Mouse (Mus musculus) right cerebral cortex, adult 2 months (tissue): ENCODE results near the gene Enho.
A peak's percentile ranks its signal among the peaks of the same experiment; 100 is the strongest.

Experiments
- DNase-seq, 2 experiments: peaks; one replicate each; pipeline ENCODE4 v3.0.0; 2021 to 2022; ENCODE audit warnings: low spot score in 2 of 2

Enho gene

GRCm38 (mm10) chr4:41631390-41631789 lies 8.7 kb downstream of the Enho start:
- DNase-seq: peak; percentile 39 to 47

DNA sequence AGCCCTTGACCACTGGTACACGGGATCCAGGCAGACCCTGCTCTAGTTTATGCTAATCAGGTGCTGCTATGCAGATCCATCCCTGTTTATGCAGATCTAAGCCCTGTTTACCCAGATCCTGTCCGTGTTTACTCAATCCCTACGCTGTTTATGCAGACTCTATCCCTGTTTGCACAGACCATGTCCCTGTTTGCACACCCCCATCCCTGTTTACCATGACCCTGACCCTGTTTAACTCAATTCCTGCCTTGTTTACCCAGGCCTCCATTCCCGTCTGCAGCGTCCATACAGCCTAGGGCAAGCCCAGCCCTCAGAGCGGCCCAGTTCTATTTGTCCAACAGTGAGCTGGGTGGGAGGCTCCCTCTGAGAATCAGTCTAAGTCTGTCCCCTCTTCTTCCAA lies 9.9 kb downstream of the Enho start:
- DNase-seq: no peak

- DNase-seq: no peak
These were observed 11.8 kb downstream of the Enho start for GRCm38 (mm10) chr4:41628202-41628927.

DNA sequence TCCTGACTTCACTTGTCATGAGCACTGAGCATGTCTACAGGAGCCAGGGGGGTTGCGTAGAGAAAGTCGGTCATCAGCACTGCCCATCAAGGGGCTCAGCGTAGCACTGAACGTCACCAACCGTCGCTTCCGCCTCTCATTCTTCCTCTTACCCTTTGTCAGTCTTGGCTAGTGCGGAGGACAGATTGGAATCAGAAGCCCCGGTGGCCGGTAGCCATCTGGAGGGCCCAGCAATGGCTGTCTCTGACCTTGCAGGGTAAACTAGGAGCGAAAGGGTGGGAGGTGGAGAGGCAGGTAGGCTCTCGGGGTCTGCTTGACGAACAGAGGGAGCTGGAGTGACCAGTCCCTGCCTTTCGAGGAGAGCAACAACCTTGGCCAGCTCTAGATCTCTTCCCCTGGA lies 18.1 kb downstream of the Enho start:
- no peak for DNase-seq

DNA sequence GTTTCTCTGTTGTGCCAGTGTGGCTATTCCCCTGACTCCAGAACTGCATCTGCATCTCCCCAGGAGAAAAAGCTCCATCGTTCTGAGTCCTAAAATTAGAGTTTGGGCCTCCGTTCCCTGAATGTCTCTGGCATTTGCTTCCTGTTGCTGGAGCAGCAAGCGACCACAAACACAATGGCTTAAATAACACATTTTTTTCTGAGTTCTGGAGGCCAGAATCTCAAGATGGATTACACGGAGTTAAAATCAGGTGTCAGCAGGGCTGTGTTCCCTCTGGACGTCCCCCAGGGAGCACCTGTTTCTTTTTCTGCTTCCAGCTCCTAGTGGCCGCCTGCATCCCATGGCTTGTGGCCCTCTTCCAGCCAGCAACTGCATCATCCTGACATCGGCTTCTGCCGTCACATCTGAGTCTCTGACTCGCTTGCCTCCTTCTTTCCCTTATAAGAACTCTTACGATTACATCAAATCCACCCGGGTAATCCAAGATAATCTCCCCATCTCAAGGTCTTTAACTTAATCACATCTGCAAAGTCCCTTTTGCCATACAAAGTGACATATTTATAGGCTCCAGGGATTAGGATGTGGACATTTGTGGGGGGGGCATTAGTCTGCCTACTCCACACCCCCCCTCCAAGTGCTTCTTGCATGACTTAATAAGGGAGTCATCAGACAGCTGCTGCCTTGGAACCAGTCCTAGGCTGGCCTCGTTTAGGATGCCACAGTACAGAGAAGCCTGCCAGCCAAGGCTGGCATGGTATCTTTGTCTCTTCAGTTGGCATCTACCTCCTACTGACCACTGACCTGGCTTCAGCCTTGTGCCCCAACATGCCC lies 21.0 kb downstream of the Enho start:
- DNase-seq: no peak

- peak; percentile 54 to 71 for DNase-seq
These were observed 24.2 kb downstream of the Enho start for GRCm38 (mm10) chr4:41615661-41616599.

GRCm38 (mm10) chr4:41614156-41614555 lies 26.0 kb downstream of the Enho start:
- DNase-seq: peak; percentile 91 to 92

GRCm38 (mm10) chr4:41612166-41612565 lies 28.0 kb downstream of the Enho start:
- no peak for DNase-seq

DNA sequence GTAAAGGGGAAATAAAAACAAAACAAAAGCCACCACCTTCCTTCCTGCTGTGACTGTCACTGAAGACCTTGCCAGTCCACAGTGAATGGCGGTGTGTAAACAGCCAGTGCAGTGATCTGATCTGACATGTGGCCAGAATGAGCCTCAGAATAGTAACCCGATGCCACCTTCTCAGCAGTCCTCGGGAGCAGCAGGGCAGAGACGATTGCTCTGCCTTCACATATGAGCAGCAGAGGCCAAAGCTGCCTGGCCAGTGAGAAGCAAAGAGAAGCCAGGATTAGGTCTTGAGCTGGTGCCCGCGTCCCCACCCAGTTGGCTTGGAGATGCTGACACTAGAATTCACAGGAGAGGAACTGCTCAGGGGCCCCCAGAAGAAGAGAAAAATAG lies 29.5 kb downstream of the Enho start:
- no peak for DNase-seq

GRCm38 (mm10) chr4:41609681-41610593 lies 30.2 kb downstream of the Enho start:
- no peak for DNase-seq

DNA sequence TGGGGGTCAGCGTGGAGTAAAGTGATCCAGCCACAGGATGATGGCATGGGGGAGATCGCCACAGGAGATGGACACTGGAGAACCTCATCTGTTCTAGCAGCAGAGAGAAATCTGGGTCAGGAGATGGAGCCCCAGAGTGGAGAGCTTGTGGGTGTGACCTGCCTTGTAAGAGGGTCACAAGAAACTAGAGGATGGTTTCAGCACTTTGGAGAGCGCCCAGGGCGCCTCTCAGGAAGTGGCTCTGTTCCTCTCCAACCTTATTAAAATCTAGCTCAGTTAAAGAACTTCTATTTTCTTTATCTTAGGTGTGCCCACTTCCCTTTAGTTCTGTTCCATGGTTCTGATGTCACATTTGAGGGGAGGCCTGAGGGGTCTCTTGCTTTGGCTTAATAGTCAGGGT lies 33.3 kb downstream of the Enho start:
- DNase-seq: no peak

DNA sequence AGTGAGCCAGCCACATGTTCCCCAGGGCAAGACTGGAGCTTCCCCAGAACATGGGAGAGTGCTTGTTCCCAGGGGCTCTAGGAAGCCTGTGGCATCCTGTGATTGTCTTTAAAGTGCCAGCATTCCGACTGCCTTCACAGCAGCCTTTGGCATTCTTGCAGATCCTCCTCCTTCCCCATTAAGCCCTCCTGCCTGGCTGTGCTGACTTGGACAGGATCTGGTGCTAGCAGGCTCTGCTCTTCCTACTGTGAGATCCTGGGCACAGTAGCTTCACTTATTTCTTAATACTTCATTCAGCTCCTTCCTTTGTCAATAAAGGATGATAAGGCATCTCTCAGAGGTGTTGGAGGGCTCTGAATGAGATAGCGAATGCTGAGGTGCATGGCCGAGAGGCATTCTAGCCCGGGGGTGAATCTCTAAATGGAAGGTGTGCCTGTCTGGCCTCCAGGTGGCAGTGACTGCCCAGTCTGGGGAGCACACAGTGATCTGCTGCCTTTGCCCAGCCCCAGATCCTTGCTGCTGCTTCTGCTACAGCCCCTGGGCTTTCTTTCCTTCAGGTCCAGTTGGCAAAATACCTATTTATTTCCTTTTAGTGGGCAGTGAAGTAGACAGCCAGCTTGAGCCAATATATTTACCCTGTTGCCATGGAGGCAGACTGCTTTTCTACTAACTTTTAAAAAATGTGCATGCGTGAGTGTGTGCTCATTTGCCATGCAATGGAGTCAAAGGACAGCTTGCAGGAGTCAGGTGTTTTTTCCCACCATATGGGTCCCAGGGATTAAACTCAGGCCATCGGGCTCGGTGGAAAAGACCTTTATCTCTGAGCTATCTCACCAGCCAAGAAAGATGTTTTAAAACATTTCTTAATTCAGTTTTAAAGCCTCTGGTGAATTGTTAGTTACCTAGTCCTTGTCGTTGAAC lies 35.4 kb downstream of the Enho start:
- no peak for DNase-seq

DNA sequence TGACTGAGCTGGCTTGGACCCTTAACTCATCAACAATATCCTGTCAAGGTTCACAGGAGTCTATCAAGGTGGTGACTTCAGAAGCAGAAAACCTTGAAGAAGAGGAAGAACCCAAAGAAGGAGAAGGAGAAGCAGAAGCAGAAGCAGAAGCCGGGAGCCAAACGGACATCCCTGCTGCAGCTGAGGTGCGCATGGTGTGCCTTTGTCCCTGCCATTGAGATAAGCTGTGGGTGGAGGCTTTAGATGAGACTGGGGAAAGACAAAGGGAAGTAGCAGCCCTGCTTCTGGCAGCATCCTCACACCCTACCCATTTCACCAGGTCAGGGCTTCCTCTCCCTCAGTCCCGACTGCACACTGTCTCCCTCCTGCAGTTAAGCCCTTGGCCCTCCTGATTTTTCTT lies 37.3 kb downstream of the Enho start:
- DNase-seq: no peak
